Mouse (Mus musculus): Measurements from ENCODE around the gene Whrn. TPM values are rescaled to one million over a fixed set of nuclear protein-coding genes. Genes with fewer than 3 reads are reported as not detected.

The Whrn gene
- total RNA-seq, 2 experiments from 2014 or later, result 0.38 TPM; not detected in 1

DNA sequence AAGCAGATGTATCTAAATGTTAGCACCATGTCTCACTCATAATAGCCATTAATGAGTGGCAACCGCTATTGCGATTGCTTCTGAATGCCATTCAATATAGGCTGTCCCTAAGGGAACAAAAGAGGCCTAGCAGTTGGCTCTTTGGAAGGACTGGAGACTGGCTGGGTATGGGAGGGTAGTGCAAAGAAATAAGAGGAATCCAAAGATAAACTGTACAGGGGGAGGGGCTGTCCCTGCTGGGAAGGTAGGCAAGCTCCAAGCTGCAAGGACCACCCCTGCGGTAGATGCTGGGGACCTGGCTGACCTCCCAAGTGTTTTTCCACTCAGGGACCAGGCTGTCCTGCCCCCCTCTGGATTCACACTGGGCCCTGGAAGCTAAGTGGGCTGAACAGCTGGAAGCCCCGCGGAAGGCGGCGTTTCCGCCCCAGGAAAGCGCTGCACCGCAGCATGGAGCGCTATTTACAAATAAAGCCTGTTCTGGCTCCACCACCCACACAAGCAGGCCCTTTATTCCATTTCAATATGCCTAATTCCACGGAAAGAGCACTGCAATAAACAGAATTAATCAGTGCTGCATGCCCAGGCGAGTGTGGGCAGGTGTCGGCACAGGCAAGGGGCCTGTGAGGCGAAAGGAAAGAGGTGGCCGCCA, 36.5 kb downstream of the Whrn start:
- no peak for ATAC-seq (replicated peaks; ENCODE audit: low FRiP score, poor library complexity, severe bottlenecking)

- no peak for ATAC-seq (replicated peaks; ENCODE audit: low FRiP score, poor library complexity, severe bottlenecking)
Observed at GRCm38 (mm10) chr4:63456547-63456946, 39.2 kb downstream of the Whrn start.

- ATAC-seq (replicated peaks; ENCODE audit: low FRiP score, poor library complexity, severe bottlenecking), result no peak
Observed at GRCm38 (mm10) chr4:63453939-63454513, 41.8 kb downstream of the Whrn start.

- no peak for ATAC-seq (replicated peaks; ENCODE audit: low FRiP score, poor library complexity, severe bottlenecking)
Observed at GRCm38 (mm10) chr4:63452555-63452954, 43.2 kb downstream of the Whrn start.

GRCm38 (mm10) chr4:63450551-63450950, 45.2 kb downstream of the Whrn start:
- ATAC-seq (replicated peaks; ENCODE audit: low FRiP score, poor library complexity, severe bottlenecking), result no peak

GRCm38 (mm10) chr4:63444362-63445066, 51.3 kb downstream of the Whrn start:
- no peak for ATAC-seq (replicated peaks; ENCODE audit: low FRiP score, poor library complexity, severe bottlenecking)

- ATAC-seq (replicated peaks; ENCODE audit: low FRiP score, poor library complexity, severe bottlenecking), result no peak
Observed at GRCm38 (mm10) chr4:63443101-63443500, 52.7 kb downstream of the Whrn start.

DNA sequence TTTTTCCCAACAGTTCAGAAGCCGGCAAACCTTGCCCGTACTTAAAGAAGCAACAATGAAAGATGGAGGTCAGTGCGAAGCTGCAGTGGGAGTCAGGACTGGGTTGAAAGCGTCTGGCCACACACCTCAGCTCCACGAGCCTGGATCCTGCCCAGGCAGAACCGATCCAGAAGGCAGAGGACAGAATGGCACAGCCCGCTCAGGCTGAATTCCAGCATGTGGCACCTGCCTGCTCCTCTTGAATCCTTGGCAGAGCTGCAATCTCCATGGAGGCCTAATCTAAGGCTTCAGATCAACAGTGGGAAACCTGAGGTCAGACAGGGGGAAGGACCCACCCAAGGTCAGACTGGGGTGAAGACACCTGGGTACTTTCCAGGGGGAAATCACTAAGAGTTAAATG, 54.2 kb downstream of the Whrn start:
- ATAC-seq (replicated peaks; ENCODE audit: low FRiP score, poor library complexity, severe bottlenecking), result no peak

DNA sequence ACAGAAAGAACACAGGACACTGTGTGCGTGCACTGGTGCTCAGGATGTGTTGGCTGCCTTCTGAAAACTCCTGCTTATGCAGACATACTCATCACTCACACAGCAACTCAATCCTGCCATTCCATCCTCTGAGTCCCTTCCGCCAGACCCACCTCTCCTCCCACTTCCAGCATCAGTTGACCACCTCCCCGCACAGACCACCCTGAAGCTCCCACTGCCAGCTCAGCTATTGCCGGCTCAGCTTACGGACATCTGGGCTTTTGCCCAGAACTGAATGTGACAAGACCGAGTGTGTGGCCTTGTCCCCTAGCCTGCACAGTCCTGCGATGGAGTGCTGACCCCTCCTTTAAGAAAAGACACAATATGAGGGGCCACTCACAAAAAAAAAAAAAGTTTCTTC, 55.5 kb downstream of the Whrn start:
- ATAC-seq (replicated peaks; ENCODE audit: low FRiP score, poor library complexity, severe bottlenecking), result no peak

DNA sequence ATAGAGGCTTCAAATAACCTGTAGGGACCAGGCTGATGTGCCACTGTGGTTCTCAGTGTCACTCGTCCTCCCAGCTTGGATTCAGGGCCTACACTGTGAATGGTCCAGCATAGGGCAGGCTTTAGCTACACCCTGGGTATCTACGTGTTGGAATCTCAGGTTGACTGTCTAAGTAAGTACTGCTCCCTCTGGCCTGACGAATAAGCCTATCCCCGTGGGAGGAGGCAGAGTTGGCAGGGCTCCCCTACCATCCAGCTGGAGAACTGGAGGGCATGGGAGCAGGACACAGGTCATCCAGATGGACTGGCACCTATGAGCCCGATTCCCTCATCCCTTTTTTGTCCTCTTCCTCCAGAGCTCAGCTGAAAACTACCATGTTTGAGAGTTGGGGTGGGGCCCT, 57.8 kb downstream of the Whrn start:
- no peak for ATAC-seq (replicated peaks; ENCODE audit: low FRiP score, poor library complexity, severe bottlenecking)

- no peak for ATAC-seq (replicated peaks; ENCODE audit: low FRiP score, poor library complexity, severe bottlenecking)
Observed at GRCm38 (mm10) chr4:63437119-63437815, 58.5 kb downstream of the Whrn start.

GRCm38 (mm10) chr4:63435402-63435801, 60.4 kb downstream of the Whrn start:
- ATAC-seq (replicated peaks; ENCODE audit: low FRiP score, poor library complexity, severe bottlenecking), result no peak

DNA sequence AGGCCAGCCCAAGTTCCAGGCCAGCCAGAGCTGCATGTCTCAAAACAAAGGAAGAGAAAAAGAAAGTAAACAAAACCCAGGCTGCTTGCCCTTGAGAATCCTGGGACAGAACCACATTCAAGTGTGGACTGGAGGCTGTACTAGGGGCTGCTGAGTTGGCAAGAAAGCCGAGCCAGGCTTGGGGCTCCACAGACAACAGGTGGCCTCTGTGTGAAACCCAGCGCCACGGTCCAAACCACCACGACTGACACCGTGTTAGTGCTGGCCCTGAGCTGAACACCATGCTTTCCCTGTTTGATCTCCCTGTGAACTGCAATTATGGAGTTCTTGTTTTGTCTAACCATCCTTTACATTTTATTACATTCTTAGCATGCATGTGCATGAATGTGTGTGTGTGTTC, 64.7 kb downstream of the Whrn start:
- ATAC-seq (replicated peaks; ENCODE audit: low FRiP score, poor library complexity, severe bottlenecking), result no peak

DNA sequence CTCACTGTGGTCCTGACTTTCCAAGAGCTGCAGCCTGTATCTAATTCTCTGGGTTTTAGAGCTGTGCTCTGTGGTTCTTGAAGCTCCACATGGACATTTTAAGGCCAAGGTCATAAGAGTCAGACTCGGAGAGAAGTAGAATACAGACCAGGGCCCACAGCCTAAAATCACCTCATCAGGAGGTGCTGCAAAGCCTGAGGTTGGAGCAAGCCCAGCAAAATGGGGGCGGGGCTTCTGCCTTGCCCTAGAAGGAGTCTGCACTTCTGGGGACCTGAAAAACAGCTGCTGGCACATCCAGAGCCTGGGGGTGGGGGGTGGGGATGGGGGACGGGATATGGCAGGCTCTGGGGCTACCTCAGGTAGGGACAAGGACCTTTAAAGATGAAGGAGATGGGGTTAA, 65.4 kb downstream of the Whrn start:
- no peak for ATAC-seq (replicated peaks; ENCODE audit: low FRiP score, poor library complexity, severe bottlenecking)

- ATAC-seq (replicated peaks; ENCODE audit: low FRiP score, poor library complexity, severe bottlenecking), result no peak
Observed at GRCm38 (mm10) chr4:63426308-63426707, 69.5 kb downstream of the Whrn start.

GRCm38 (mm10) chr4:63423811-63424210, 72.0 kb downstream of the Whrn start:
- no peak for ATAC-seq (replicated peaks; ENCODE audit: low FRiP score, poor library complexity, severe bottlenecking)

GRCm38 (mm10) chr4:63423231-63423630, 72.6 kb downstream of the Whrn start:
- ATAC-seq (replicated peaks; ENCODE audit: low FRiP score, poor library complexity, severe bottlenecking), result no peak

- no peak for ATAC-seq (replicated peaks; ENCODE audit: low FRiP score, poor library complexity, severe bottlenecking)
Observed at GRCm38 (mm10) chr4:63420143-63420920, 75.5 kb downstream of the Whrn start.

- ATAC-seq (replicated peaks; ENCODE audit: low FRiP score, poor library complexity, severe bottlenecking), result no peak
Observed at GRCm38 (mm10) chr4:63418270-63418669, 77.5 kb downstream of the Whrn start.
